Mouse (Mus musculus) CH12.LX (cell line): ENCODE data around the gene Gm20388. TPM values are rescaled to one million over a fixed set of nuclear protein-coding genes. Genes with fewer than 3 reads are reported as not detected.
A peak's percentile ranks its signal among the peaks of the same experiment; 100 is the strongest.

Experiments used
- DNase-seq: peaks from one replicate; pipeline ENCODE4 v3.0.0-alpha.2; 2013; ENCODE audit errors: extremely low read depth
- H3K27ac ChIP-seq: 2 replicates; pipeline ENCODE4 v1.5.1; 2012; ENCODE audit warnings: low read depth, mild to moderate bottlenecking, control low read depth, moderate library complexity; ENCODE audit not compliant: insufficient read depth
- H3K27me3 ChIP-seq: replicated peaks from 2 replicates; pipeline ENCODE3; 2012; ENCODE audit warnings: inconsistent platforms
- H3K36me3 ChIP-seq, 2 experiments: replicated peaks in 1 of 2; 2 replicates each; pipeline versions ENCODE3 to v1.6.1; 2012; ENCODE audit warnings: inconsistent platforms in 1 of 2, low read length in 1 of 2, mild to moderate bottlenecking in 1 of 2, mixed read lengths in 1 of 2, moderate library complexity in 1 of 2; ENCODE audit not compliant: control insufficient read depth in 1 of 2, insufficient read depth in 1 of 2
- H3K4me1 ChIP-seq, 2 experiments: 2 replicates each; pipeline ENCODE4 v1.6.1; 2012; ENCODE audit warnings: inconsistent platforms in 1 of 2, moderate library complexity in 1 of 2; ENCODE audit not compliant: insufficient read depth in 2 of 2, control insufficient read depth in 1 of 2
- H3K4me2 ChIP-seq: 2 replicates; pipeline ENCODE4 v1.6.1; 2012; ENCODE audit warnings: low read depth, mild to moderate bottlenecking, control low read depth; ENCODE audit not compliant: poor library complexity, insufficient read depth, severe bottlenecking
- H3K4me3 ChIP-seq, 3 experiments: fragments of 150-350 bp in 1 of 3; sonication (generic) in 1 of 3; replicated peaks in 1 of 3; 2 replicates each; pipeline versions ENCODE3 to v1.5.1; 2011 to 2012; ENCODE audit warnings: low read depth in 2 of 3, low read length in 2 of 3, mild to moderate bottlenecking in 2 of 3, moderate library complexity in 2 of 3, control low read depth in 1 of 3, improper control_type of control experiment in 1 of 3, inconsistent platforms in 1 of 3, mixed read lengths in 1 of 3; ENCODE audit not compliant: poor library complexity in 1 of 3
- H3K79me2 ChIP-seq: replicated peaks from 2 replicates; pipeline ENCODE4 v1.6.1; 2012; ENCODE audit warnings: mild to moderate bottlenecking, moderate library complexity; ENCODE audit not compliant: control insufficient read depth, poor library complexity, insufficient read depth, severe bottlenecking; ENCODE audit errors: extremely low read depth
- H3K9ac ChIP-seq: 2 replicates; pipeline ENCODE4 v1.6.1; 2012; ENCODE audit warnings: low read depth, mild to moderate bottlenecking, control low read depth, moderate library complexity; ENCODE audit not compliant: insufficient read depth
- H3K9me3 ChIP-seq: replicated peaks from 2 replicates; pipeline ENCODE3; 2012; ENCODE audit warnings: low read length, inconsistent platforms, mixed read lengths
- CHD1 ChIP-seq: IDR thresholded peaks from 2 replicates; pipeline ENCODE4 v1.6.1; 2012; ENCODE audit warnings: low read depth, low read length, improper control_type of control experiment, inconsistent platforms
- CTCF ChIP-seq, 2 experiments: IDR thresholded peaks in 1 of 2; conservative IDR thresholded peaks in 1 of 2; 2 replicates each; pipeline ENCODE4 v1.5.1; 2011 to 2012; ENCODE audit warnings: low read depth in 2 of 2, low read length in 2 of 2, improper control_type of control experiment in 1 of 2, inconsistent platforms in 1 of 2, mild to moderate bottlenecking in 1 of 2, moderate library complexity in 1 of 2
- E2F4 ChIP-seq: IDR thresholded peaks from 2 replicates; pipeline ENCODE4 v1.6.1; 2011; ENCODE audit warnings: low read depth, low read length, improper control_type of control experiment; ENCODE audit not compliant: insufficient replicate concordance
- ELF1 ChIP-seq: IDR thresholded peaks from 2 replicates; pipeline ENCODE4 v1.6.1; 2014; ENCODE audit warnings: low read depth, mild to moderate bottlenecking, inconsistent platforms, low read length, improper control_type of control experiment
- ETS1 ChIP-seq: conservative IDR thresholded peaks from 2 replicates; pipeline ENCODE4 v1.6.1; 2012; ENCODE audit warnings: low read depth, mild to moderate bottlenecking, inconsistent platforms, low read length, improper control_type of control experiment, moderate library complexity
- KAT2A ChIP-seq: IDR thresholded peaks from 2 replicates; pipeline ENCODE4 v1.6.1; 2012; ENCODE audit warnings: low read length, improper control_type of control experiment, inconsistent platforms; ENCODE audit not compliant: insufficient replicate concordance
- MAX ChIP-seq: IDR thresholded peaks from 2 replicates; pipeline ENCODE4 v1.6.1; 2011; ENCODE audit warnings: low read length, improper control_type of control experiment
- MEF2A ChIP-seq: IDR thresholded peaks from 2 replicates; pipeline ENCODE4 v1.6.1; 2014; ENCODE audit warnings: low read depth, mild to moderate bottlenecking, inconsistent platforms, low read length, improper control_type of control experiment, borderline replicate concordance
- PAX5 ChIP-seq: IDR thresholded peaks from 2 replicates; pipeline ENCODE4 v1.6.1; 2012; ENCODE audit warnings: low read length, inconsistent platforms, mixed read lengths
- POLR2A ChIP-seq: IDR thresholded peaks from 2 replicates; pipeline ENCODE4 v1.6.1; 2011; ENCODE audit warnings: low read depth, mild to moderate bottlenecking, improper control_type of control experiment, low read length
- RAD21 ChIP-seq: IDR thresholded peaks from 2 replicates; pipeline ENCODE4 v1.6.1; 2011; ENCODE audit warnings: low read depth, mild to moderate bottlenecking, low read length, improper control_type of control experiment, moderate library complexity
- RCOR1 ChIP-seq: conservative IDR thresholded peaks from 2 replicates; pipeline ENCODE4 v1.6.1; 2012; ENCODE audit warnings: low read depth, mild to moderate bottlenecking, inconsistent platforms, low read length, improper control_type of control experiment
- TBP ChIP-seq: conservative IDR thresholded peaks from 2 replicates; pipeline ENCODE4 v1.6.1; 2011; ENCODE audit warnings: low read depth, low read length, improper control_type of control experiment
- TCF12 ChIP-seq: IDR thresholded peaks from 2 replicates; pipeline ENCODE4 v1.6.1; 2014; ENCODE audit warnings: low read depth, mild to moderate bottlenecking, inconsistent platforms, low read length, improper control_type of control experiment
- USF2 ChIP-seq: conservative IDR thresholded peaks from 2 replicates; pipeline ENCODE4 v1.6.1; 2011; ENCODE audit warnings: low read depth, low read length, improper control_type of control experiment
- ZNF384 ChIP-seq: IDR thresholded peaks from 2 replicates; pipeline ENCODE4 v1.6.1; 2012; ENCODE audit warnings: low read depth, low read length, improper control_type of control experiment, inconsistent platforms
- dilution Hi-C: fragments of 300-500 bp; cut with MboI; formaldehyde crosslinking; loops from 2 replicates; pipeline ENCODE4 v1.14.3; 2020; ENCODE audit warnings: low sequenced_read_pairs; ENCODE audit not compliant: extremely low pct_unique_long_range_greater_than_20kb, extremely low pct_ligation_motif_present
- in situ Hi-C: fragments of 300-500 bp; cut with MboI; formaldehyde crosslinking; loops from 3 replicates; pipeline ENCODE4 v1.14.3; 2019; ENCODE audit warnings: low sequenced_read_pairs, low pct_ligation_motif_present, low pct_unique_long_range_greater_than_20kb, mixed read lengths
- polyA plus RNA-seq: library from polyadenylated mRNA; unstranded; fragments of >175 nt; gene quantifications from 2 replicates; pipeline ENCODE4 v1.2.1, GENCODE M21; 2012; ENCODE audit warnings: low read depth; ENCODE audit not compliant: insufficient read length
- total RNA-seq, 2 experiments: library from RNA; depleted of rRNA; stranded (reverse); fragments of 300-350 nt in 1 of 2; fragments of >200 nt in 1 of 2; gene quantifications; 2 replicates each; pipeline ENCODE4 v1.2.3; 2012 to 2014

The Gm20388 gene
- total and polyA plus RNA-seq, 3 experiments = 14.8 to 26.3 (median 22.2) TPM

GRCm38 (mm10) chr8:123235520-123236497 is 3325.2 kb downstream of the Gm20388 start, which contains the start of gene Spata2l:
Gene Spata2l (minus strand): TSS chr8:123236233.
- Histone ChIP-seq H3K4me1 (peaks cover 13 to 17% of the 10 kb centered on the region in 2 experiments), H3K9me3 (no peaks in the 10 kb centered on the region), H3K79me2 (no peaks in the 10 kb centered on the region), H3K27ac (no peak within 1 kb of the TSS), H3K27me3 (no peaks in the 10 kb centered on the region), H3K4me2 (peak within 1 kb of the TSS; percentile 61), H3K9ac (peak within 1 kb of the TSS; percentile 35; the same call in 1 of the 2 replicates), H3K36me3 (peaks cover 3 to 27% of the 10 kb centered on the region in 2 experiments), H3K4me3 (peak within 1 kb of the TSS; percentile 72 to 95 (median 77))
- in situ Hi-C loops (no loop called here), dilution Hi-C loops (no loop called here)
- TF ChIP-seq CTCF (conservative IDR thresholded peaks at IDR 0.05 in 1 of 2, IDR thresholded peaks at IDR 0.05 in 1 of 2; ENCODE audit: low read depth in 2 of 2, low read length in 2 of 2) (peak in 1 of 2 experiments; percentile 31; a peak in 2 of 4 replicates), CHD1 (no peak), TCF12 (no peak), TBP (no peak), ELF1 (peak; percentile 63), RAD21 (no peak), POLR2A (peak; percentile 49; the same call in 1 of the 2 replicates), ETS1 (no peak)
- DNase-seq = peak; percentile 83

GRCm38 (mm10) chr8:123239398-123239797 is 3328.8 kb downstream of the Gm20388 start:
- H3K4me2 ChIP-seq = no peak overlapping the region
- H3K27ac ChIP-seq = no peak overlapping the region
- peaks cover 3 to 33% of the 10 kb centered on the region in 2 experiments for H3K36me3 ChIP-seq
- in situ Hi-C loops = no loop called here
- dilution Hi-C loops = no loop called here
- DNase-seq = no peak
- H3K9me3 ChIP-seq = no peaks in the 10 kb centered on the region
- H3K4me3 ChIP-seq = no peak overlapping the region
- H3K9ac ChIP-seq = no peak overlapping the region
- H3K4me1 ChIP-seq = peaks cover 13 to 17% of the 10 kb centered on the region in 2 experiments
- no peaks in the 10 kb centered on the region for H3K79me2 ChIP-seq
- H3K27me3 ChIP-seq = no peaks in the 10 kb centered on the region
- TF ChIP-seq ELF1 (no peak), ZNF384 (no peak), PAX5 (no peak), MEF2A (no peak), MAX (no peak), RCOR1 (no peak), E2F4 (no peak), USF2 (no peak), KAT2A (no peak)
